Mouse (Mus musculus) layer of hippocampus, adult 18-20 months (tissue): ENCODE results near the gene Pcp4l1. TPM values are rescaled to one million over a fixed set of nuclear protein-coding genes. Genes with fewer than 3 reads are reported as not detected.
"Not testable (repeated sequence)": the region's sequence is repeated elsewhere in the genome, so short reads cannot be mapped to it uniquely, and the experiment has no call there.

Source experiments
- DNase-seq, 2 experiments: peaks; one replicate each; pipeline ENCODE4 v3.0.0; 2022; ENCODE audit warnings: low spot score in 2 of 2
- long read RNA-seq: library from polyadenylated mRNA; stranded (forward); transcript quantifications from one replicate; pipeline ENCODE4 v2.0.0, GENCODE M21; 2021
- total RNA-seq, 2 experiments: library from RNA; stranded (reverse); gene quantifications; 2 replicates each; pipeline ENCODE4 v1.2.3; 2021

Pcp4l1 gene
- 10 to 100 TPM; 47.5 to 47.7 TPM for total RNA-seq
- long read RNA-seq, transcript Pcp4l1-201 (3 exons, 1,577 nt), result major isoform, 34 of 42 reads
- long read RNA-seq, partial matches to known transcripts, result 0 of 42 reads
- long read RNA-seq, other reads (novel, unspliced or antisense), result 8 of 42 reads

DNA sequence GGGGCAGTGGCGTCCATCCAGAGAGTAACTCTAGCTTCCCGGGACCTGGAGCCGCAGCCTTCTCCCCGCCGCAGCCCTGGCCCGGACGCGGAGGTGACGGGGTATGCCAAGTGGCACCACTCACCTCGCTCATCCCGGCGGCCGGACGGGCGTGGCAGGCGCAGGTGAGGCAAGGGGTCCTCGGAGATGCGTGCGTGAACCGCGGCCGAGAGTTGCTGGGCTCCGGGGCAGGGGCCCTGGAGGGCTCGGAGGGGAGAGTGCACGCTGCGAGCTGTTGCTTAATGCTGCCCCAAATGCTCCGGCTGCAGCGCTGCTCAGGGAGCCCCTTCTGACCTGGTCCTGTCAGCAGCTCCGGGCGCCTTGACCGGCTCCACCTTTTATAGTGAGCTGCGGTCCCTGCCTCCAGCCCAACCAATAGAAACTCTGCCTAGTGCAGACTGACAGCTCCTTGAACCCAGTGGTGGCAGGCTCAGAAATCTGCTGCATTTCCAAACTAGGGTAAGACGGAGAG, at the start of gene Pcp4l1:
Gene Pcp4l1, minus strand, starts transcription at position 382 of the 511 bp plus-strand sequence.
- DNase-seq, result peak; percentile 43 to 44

DNA sequence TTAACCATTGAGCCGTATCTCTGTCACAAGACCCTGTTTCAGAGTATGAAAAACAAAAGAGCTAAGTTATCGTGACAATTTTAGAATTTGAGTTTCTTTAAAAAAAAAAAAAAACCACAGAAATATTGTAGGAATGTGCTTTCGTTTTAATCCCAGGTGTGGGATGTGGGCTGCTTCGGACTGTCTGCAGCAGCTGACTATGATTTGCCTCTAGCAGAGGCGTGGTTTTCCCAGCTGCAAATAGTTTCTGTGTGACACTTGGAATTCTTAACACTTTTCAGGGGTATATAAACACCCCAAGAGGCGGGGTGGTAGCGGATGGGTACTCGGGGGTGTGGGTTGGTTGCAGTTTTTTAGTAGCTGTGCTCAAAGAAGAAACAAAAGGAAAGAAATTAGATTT, 49.3 kb upstream of the Pcp4l1 start:
- DNase-seq, result no peak

DNA sequence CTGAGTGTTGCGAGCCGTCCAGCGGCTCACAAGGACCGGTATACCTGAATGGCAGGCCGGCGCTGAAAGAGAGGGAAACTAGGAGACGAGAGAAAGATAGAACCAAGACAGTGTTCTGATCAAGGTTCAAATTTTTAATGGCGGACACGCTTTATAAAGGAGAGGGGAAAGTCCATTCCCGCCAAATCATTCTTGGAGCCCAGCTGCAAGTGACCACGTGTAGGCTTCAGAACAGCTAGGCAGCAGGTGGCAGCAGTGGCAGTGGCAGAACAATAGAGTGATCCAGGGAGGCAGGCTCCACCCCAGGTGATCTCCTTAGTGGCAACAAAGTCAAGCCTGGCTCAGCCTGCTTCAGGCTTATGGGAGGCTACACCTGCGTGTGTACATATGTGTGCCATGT, 45.9 kb upstream of the Pcp4l1 start:
- not testable (repeated sequence) for DNase-seq

DNA sequence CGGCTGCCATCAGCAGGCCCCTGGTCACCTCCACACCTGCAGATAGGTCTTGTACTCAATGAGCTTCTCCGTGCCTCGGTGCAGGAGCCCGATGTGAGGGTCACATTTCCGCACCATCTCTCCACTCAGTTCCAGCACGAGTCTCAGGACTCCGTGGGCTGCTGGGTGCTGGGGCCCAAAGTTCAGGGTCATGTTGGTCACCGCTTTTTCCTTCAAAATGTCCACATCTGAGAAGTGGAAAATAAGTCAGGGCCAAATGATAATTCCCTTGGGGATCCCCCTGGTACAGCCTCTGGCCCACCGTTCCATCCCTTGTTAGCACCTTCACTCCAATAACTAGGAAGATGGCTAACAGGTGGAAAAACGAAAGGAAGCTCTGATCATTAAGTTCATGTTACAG, 44.8 kb upstream of the Pcp4l1 start:
- no peak for DNase-seq

DNA sequence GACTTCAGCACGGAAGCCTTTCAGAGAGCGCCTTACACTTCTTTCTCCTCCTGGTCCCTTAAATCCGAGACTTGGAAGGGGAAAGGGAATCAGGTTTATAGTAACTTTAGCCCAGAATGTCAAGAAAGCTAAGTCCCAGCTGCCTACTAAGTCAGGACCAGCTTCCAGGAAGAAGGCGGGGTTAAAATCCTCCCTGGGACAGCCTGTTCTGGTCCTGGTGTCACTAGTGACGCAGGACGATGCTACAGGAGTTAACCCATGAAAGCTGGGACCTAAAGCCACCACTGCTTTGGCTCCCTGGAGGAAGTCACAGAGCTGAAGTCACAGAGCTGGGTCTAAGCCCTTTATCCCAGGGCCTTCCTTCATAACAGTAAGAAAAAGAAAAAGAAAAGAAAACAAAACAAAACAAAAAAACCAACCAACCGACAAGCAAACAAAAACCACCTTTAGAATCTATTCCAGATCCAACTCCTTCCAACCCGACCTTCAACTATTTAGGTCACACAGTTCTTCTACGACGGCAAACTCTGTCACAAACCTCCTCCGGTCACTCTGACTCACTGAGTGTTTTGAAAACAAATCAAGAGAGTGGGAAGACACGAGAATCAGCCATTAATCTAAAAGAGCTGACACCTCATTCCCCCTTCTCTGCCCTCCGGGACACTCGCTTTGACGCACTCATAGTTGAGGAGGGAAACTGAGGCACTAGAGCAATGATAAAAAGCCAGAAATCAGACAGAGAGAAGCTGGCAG, 44.1 kb upstream of the Pcp4l1 start:
- DNase-seq, result no peak

DNA sequence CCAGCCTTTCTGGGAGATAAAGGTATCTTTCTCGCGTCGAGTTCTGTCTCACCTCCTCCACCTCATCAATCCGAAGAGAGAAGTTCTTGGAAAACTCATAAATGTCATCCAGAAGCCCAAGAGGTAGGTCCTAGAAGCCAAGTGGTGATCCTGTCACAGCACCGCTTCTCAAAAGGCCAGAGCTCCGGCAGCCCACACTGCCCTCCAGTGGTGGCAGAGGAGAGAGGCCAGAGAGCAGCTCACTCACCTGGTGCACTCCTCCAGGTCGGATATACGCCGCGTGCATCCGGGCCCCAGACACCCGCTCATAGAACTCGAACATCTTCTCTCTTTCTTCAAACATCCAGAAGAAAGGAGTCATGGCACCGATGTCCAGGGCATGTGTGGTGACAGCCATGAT, 42.4 kb upstream of the Pcp4l1 start:
- DNase-seq, result no peak

DNA sequence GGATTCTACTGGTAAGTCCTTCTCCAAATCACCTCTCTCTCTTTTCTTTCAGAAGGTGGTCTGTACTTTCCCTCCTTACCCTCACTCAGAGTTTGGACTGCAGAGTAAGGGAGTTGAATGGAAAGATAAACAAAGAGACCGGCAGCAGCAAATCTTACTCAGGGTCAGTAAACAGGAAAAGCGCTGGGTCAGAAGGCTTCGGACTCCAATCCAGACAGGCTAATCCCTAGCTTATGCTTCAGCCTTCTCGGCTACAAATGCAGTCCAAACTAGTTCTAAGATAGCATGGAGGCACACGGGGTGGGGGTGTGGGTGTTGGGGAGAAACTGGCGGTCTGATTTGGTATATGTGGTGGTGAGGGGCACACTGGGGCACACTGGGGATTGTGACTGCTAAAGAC, 41.4 kb upstream of the Pcp4l1 start:
- no peak for DNase-seq

DNA sequence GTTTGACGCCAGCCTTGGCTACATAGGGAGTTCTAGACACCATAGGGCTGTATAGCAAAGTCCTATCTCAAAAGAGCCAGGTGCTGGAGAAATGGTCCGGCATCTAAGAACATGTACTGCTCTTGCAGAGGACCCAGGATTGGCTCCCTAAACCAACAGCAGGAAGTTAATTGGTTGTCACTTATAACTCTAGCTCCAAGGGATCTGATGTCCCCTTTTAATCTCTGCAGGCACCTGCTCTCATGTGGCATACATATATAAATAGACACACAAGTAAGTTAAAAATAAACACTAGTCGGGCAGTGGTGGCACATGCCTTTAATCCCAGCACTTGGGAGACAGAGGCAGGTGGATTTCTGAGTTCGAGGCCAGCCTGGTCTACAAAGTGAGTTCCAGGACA, 39.7 kb upstream of the Pcp4l1 start:
- no peak for DNase-seq

DNA sequence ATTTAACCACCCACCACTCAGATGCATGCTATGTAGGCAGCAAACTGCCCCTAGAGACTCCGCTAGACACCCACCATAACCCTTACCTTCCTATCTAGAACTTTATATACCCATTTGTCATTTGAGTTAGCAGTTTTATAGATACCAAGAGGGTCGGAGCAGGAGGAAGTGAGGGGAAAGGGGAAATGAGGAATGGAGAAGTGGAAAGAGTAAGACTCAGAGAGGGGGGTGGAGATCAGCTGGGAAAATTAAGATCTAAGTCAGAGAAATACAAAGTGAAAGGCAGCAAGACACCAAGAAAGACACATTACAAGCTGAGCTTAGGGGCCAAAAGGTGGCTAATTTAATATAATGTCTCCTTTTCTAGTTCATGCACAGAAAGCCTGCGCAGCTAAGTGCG, 38.5 kb upstream of the Pcp4l1 start:
- no peak for DNase-seq

DNA sequence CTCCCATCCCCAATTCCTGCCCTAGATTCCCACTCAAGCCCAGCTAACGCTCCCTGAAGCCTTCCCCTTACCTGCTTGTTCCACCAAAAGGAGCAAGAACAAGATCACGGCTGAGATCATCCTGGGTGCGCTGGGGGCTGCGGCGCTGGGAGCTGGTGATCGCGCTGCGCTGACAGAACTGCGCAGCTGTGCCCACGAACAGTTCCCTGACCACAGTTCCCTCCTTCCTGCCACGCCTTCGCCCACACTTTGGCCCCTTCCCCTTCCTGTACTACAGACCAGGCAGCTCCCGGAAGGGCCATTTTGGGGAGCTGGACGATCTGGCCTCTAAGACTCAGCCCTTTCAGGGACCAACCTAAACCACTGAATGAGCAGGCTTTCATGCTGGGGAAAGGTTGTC, 38.1 kb upstream of the Pcp4l1 start, which contains the start of gene Fcer1g:
Gene Fcer1g, minus strand, starts transcription at position 240 of the 400 bp plus-strand sequence.
- no peak for DNase-seq

DNA sequence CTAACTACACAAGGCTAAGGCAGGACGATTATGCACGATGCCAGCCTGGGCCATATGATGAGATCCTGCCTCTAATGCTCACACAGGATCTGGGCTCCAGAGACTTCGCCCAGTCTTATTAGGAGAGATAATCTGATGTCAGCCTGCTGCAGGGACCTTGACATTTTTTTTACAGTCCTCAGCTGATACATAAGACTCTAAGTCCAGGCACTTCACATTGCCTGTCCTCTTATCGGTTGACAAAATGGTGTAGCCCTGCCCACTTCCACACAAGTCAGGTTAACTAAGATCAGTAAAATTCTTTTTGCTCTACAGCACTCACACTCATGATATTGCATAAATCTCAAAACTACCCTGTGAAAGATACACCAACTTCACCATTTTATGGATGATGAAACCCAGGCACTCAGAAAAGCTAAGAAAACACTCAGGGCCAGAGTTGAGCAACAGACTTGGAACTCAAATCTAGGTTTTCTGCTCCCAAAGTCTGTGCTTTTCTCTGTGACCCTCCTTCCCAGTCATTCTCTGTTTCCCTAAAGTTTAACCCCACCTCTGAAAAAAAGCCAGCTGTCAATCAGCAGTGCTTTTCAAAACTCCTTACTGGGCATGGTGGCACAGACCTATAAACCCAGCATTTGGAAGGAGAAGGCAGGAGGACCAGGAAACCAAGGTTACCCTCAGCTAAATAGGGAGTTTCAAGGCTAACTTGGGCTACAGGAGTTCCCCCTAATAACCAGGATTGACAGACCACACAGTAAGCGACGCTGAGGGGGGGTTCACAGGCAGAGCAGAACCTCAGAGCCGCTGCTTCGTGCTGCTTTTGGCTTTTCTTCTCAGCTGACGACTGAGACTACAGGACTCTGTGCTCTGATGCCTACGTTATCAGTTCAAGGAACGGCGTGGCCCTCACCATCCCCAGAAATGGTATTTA, 37.0 kb upstream of the Pcp4l1 start:
- no peak for DNase-seq

DNA sequence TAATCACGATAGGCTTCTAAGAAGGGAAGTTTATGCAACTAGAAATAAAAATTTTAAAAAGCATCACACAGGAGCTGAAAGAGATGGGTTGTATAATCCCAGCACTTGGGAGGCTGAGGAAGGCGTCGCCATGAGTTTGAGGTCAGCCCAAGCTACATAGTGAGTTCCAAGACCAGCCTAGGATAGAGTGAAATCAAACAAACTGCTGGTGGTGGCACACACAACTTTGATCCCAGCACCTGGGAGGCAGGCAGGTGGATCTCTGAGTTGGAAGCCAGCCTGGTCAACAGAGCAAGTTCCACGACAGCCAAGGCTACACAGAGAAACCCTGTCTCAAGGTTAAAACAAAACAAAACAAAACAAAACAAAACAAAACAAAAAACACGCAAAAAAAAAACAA, 36.3 kb upstream of the Pcp4l1 start:
- no peak for DNase-seq

DNA sequence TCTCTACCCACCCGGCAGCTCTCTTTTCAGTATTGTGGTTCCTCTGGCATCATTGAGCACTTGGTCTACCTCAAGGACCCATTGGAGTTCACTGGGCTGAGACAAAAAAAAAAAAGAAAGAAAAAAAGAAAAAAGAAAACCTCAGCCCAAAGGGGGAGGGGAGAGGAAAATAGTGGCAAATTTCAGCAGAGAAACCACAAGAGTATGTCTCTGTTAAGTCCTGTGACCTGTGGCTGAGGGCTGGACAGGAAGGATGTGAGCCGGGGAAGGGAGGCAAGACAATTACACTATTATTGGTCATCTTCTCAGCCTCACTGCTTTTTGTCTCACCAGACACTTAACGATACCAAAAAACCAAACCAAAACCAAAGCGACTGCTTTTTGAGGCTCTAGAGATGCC, 35.8 kb upstream of the Pcp4l1 start:
- no peak for DNase-seq

DNA sequence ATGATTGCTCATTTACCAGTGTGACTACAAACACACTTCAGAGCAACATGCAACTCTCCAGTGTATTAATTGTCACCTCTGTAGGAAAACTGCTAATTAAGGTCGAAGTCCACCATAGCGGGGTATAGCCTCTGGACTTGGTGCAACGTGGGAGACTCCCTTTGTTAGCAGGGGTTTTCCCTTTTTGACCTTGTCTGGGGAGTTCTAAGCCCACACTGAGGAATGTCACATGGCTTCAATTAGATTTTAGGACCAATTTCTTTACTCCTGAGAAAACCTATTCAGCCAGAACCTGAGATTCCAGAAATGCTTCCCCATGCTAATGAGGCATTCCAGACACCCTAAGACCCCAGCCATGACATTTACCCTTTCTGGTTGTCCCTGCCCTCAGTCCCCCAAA, 34.1 kb upstream of the Pcp4l1 start:
- no peak for DNase-seq

DNA sequence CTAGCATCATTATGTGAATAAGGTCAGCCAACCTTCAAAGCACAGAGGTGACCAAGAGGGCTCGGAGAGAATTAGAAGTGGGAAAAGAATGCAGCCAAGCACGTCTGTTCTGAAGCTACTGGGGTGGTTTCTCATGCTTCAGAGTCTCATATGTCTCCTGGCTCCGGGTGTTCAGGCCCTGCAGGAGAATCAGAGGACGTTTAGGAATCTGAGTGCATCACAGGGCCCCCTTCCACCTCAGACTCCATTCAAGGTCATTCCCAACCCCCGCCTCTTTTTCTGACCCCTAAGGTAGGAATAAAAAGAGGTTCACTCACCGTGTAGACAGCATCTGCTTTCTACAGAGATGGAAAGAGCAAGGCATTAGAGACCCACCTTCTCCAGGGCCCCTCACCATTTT, 33.7 kb upstream of the Pcp4l1 start:
- DNase-seq, result no peak

DNA sequence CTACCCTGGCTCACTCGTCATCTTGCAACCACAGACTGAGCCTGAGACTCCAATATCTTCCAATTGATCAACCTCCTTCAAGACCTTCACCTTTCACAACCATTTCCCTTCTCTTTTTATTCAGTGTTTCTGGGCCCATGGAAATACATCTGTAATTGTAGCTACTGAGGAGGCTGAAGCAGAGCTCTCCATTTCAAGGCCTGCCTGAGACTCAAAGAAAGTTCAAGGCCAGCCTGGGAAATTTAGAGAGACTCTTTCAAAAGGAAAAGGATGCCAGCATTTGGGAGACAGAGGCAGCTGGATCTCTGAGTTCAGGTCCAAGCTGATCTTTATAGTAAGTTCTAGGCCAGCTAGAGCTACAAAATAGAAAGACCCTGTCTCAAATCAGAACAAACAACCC, 31.8 kb upstream of the Pcp4l1 start:
- no peak for DNase-seq

DNA sequence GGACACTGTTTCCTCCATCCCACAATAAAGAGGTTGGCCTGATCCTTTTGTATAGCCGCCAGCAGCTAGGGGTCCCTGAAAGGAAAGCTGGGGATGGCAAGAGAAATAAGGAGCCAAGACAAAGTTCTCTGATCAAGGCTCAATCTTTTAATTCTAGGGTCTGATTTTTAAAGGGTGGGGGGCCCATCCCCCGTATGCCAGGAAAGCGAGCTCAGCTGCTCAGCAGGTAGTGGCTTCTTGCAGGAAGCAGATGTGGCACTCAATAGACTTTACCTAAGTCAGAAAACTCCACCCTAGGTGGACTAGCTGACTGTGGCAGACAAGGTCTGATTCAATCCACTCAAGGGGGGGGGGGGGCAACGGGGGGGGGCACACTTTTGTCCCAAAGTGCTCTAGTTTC, 30.7 kb upstream of the Pcp4l1 start:
- DNase-seq, result no peak

DNA sequence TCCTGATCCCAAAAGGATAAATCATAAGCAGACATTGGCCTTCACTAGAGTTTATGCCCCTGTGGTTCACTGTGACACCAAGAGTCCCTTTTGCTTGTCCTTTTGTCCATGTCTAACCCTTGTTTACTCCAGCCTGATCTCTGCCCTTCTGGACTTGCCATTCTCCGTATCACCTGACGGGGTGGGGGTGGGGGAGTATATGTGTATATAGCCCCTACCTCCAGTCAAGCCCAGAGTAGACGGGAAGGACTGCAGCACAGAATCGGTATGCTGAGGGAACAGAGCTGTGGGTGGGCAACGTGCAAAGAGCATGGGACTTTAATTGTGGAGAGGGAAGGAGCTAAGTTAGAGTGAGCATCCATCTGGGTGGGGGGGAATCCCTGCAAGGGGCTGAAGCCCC, 28.8 kb upstream of the Pcp4l1 start, which contains the start of gene Apoa2:
Gene Apoa2, plus strand, starts transcription at position 198 of the 400 bp plus-strand sequence.
- DNase-seq, result no peak

DNA sequence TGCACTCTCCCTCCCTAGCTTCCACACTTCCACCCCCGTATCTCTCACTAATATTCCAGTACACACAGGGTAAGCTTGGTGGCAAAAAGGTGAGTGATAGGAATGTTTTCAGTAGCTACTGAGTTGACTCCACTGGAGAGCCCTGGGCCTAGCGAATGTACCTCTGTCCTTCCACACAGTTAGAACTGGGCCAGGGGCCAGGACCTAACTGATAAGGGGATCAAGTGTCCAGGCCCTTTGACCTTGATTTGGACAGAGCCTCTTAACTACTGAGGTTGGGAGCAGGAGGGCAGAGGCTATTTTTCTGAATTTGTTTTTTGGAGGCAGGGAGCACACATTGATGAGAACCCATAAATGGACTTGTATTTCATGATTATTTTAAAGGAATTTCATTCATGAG, 27.7 kb upstream of the Pcp4l1 start:
- no peak for DNase-seq

DNA sequence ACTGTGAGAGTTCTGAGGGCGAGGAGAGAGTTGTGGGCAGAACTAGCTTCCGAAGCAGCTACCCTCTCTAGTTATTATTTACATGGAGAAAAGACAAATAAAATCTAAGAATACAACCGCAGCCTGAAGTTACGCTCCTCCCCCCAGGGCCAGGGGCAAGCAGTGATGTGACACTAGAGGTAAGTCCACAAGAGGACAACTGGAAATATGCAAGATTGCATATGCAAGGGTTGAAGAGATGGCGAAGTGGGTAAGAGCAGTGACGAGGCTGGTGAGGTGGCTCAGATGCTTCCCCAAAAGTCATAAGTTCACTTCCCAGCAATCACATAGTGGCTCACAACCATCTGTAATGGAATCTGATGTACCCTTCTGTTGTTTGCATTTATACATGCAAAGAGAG, 27.1 kb upstream of the Pcp4l1 start:
- DNase-seq, result no peak

DNA sequence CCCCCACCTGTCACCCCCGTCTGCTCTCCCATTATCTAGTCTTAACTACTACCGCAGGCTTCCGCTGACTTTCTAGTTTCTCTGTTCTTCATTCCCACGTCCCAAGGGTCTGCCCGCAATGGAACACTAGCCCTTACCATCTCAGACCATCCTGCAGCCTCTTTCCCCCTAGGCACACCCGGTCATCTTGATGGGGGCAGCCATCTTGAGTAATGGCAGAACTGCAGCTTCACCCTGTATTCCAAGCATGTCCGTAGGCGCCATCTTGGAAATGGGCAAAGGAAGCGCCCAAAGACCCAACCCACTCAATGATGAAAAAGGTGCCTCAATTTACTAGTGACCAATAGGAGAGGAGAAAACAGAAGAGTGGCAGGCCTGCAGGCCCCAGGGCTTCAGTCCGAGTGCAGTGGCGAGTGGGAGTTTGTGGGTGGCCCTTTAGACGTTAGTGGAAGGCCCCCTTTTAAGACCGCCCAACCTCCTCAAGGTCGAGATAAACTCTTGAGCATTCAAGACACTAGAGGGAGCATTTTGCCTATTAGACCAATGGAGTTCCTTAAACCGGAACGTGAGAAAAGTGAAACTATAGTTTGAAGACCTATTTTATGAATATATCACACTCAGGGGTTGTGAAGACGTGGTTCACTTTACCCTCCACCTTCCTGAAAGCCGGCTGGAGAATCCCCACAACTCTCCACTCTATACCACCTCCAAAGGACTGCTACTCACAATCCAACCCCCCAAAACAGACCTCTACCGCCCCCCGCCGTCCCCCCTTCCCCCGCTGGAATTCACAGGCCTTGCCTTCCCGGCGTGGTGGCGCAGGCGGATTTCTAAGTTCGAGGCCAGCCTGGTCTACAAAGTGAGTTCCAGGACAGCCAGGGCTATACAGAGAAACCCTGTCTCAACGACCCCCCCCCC, 26.4 kb upstream of the Pcp4l1 start, which contains the start of gene Tomm40l:
Gene Tomm40l, minus strand, starts transcription at position 277 of the 918 bp plus-strand sequence.
- peak; percentile 97 to 98 for DNase-seq
